Mouse (Mus musculus) c-Kit-positive CD71-positive TER-119-negative erythroid progenitor cells, embryonic 14.5 days (primary cell): ENCODE measurements around the gene Ccm2l.

ENCODE experiments used
- DNase-seq: peaks from one replicate; pipeline ENCODE4 v3.0.0-alpha.2; 2013; ENCODE audit warnings: low read depth

Gene Ccm2l

DNA sequence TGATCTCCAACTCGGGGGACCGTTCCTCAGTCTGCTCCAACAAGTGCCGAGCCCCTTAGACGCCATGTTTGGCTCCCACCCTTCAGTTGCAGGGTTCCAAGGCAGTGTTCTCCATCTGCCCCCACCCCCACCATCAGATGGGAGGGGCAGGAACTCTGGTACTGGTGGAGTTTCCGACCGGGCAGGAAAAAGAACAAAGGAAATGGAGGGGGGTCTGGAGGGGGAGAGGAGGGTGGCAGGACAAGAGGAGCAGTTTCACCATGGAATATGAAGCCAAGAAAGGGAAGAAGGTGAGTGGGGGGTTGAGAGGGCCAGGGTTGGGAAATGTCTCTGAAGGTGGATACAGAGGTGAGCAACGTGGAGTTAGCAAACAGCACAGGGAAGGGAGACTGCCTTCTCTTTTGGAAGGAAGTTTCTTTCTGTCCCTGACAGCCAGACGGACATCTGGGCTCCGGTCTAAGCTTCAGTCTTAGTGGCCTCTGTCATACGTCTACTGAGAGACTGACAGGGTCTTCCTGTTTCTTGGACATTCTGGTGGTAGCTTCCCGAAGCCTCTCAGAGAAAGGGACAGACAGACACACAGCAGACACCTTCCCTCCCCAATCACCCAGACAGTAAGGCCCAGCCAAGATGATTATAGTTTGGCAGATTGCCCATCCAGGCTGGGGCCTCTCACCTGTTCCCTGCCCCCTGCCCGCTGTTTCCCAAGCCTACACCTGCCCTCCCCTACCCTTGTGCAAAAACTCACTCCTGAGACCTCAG, at the start of gene Ccm2l:
Gene Ccm2l (plus strand): TSS at position 209 of the 762 bp plus-strand sequence.
- no peak for DNase-seq

DNA sequence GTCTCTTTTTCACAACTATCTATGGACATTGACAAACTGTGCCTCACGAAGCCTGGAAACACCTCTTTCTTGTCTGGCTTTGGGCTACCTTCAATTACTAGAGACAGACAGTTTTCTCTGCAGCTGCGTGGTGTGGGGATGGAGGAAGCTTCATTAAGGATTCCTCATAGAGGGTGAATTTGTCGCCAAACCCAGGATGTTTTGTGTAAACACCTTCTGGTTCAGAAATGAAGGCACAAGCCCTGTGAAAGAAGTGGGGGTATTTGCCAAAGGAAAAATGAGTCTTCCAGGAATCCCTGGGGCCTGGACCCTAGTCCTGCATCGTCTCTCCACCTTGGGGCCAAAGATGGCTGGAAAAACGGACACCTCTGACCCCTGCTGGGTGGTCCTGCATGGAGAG, 49.0 kb upstream of the Ccm2l start:
- DNase-seq: no peak

DNA sequence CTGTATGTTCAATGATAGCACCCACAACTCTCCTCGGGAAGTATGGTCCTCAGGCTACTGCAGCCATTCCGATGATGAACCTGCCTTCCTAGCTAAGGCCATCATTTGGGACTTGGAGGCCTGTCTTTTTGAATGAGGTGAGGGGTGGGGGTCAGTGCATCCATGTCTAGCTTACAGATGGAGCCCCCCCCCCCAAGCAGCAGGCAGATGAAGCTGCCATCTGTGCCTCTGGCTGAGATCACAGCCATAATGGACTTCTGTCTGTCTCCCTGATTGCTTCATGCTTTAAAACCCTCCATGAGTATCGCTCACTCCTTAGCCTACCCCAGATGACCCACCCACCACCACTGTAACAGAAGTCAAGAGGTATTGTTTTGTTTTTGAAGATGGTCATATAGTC, 46.4 kb upstream of the Ccm2l start:
- no peak for DNase-seq

DNA sequence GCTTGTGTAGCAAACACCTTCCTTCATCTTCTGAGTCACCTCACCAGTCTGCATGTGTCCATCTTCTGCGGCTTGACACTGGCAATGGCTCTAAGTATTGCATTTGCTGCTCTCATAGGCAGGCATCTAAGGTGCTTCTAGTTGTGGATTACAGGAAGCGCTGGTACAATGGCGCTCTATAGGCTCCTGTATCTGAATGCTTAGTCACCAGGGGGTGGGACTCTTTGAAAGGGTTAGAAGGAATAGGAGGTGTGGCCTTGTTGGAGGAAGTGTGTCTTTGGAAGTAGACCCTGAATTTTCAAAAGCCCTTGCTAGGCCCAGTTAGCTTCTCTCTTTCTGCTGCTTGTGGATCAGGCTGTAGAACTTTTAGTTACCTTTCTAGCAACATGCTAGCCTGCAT, 44.6 kb upstream of the Ccm2l start:
- DNase-seq: no peak

DNA sequence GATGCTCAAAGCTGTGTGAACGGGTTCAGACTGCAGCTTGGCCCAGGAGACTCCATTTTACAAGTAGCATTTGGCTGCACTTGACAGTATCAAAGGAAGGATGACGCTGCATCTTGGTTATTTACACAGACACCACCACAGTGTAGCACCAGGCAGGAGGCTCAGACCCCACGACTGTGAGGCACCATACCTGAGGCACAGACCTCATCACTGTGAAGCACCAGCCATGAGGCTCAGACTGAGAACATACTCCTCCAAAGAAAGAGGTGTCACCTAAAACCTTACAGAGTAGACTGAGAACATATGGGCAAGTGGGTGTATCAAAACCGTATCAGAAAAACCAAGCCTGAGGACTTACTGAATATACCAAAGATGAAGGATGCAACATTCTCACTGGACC, 42.9 kb upstream of the Ccm2l start:
- DNase-seq: no peak

DNA sequence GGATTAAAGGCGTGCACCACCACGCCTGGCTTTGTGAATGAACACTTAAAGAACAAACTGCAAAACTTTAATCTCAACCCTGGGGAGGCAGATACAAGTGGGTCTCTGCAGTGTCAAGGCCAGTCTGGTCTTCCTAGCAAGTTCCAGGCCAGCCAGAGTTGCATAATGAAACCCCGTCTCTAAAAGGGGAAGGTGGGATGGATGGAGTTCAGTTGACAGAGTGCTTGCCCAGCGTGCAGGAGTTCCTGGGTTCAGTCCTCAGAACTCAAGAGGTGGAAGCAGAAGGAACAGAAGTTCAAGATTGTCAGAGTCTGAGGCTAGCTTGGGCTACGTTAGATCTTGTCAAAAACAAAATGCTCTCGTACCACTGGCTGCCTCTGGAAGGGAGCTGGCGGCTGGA, 39.7 kb upstream of the Ccm2l start:
- no peak for DNase-seq

DNA sequence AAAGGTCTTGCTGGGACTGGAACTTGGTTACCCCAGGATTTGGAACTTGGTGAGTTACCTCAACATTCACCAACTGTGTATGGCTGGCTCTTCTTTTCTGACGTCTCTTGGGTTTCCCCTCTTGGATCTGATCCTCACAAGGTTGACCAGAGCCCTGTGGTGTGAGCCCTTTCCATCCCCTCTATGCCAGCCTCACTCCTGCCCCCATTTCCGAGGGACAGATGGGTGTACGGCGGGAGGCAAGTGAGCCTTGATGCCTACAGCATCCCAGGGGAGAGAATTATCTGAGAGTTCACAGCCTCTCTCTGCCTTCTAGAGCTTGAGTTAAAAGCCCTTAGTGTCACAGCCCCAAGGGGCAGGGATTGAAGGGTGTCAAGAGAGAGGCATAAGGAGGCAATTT, 38.3 kb upstream of the Ccm2l start:
- DNase-seq: no peak

DNA sequence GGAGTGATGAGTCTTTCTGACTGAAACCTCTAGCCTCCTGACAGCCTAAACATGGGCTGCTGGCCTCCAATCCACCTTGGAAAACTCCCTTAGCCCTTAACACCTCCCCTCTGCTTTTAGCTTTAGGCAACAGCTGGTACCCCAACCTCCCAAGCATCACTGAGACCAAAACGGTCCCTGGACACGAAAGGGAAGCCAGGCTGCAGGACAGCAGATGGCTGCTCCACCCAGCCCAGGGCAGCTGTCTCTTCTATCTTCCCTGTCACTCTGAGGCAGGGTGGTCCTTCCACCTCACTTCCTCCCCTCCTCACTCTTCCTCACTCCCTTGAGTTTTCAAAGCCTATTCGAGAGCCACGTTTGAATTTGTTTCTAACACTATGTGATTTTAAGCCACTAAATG, 35.3 kb upstream of the Ccm2l start:
- no peak for DNase-seq

DNA sequence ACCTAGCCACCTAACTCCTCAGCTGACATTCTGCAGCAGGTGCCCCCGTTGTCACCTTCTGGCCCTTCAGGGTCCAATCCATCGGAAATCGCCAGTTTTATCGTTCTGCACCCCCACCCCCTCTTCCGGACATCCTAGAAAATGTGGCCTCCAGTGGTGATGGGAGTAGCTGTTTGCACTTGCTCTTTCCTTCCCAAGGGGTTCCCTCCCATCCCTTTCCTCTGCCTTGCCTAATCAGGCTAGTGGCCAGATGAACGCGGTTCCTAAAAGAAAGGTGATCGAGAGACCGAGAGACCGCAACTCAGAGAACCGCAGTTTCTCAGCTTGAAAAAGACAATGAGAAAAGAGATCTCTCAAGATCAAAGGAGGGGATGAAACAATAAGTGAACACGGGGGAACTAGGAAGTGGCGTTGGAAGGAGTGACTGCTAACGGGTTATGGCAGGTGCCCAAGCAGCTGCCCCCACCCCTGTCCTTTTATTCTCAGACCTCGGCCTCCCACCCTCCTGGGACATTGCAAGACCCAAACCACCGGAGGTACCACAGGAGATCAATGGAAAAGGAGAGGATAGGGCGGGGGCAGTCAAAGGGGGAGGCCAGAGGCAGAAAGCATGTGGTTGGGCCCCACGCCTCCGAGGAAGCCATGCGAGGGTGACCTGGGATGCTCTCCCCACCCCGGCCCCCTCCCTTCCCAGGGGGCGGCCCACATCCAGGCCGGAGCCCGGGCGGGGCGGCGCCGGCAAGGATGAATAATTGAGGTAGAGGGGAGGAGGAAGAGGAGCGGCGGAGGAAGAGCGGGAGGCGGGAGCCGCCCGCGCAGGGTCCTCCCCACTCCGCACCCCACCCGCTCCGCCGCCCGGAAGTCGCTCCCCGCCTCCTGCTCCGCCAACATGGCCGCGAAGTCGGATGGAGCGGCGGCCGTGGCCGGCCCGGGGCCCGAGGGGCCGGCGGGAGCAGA, 34.4 kb upstream of the Ccm2l start, which contains the start of gene Xkr7:
Gene Xkr7 (plus strand): TSS at position 727 of the 957 bp plus-strand sequence.
- DNase-seq: no peak

DNA sequence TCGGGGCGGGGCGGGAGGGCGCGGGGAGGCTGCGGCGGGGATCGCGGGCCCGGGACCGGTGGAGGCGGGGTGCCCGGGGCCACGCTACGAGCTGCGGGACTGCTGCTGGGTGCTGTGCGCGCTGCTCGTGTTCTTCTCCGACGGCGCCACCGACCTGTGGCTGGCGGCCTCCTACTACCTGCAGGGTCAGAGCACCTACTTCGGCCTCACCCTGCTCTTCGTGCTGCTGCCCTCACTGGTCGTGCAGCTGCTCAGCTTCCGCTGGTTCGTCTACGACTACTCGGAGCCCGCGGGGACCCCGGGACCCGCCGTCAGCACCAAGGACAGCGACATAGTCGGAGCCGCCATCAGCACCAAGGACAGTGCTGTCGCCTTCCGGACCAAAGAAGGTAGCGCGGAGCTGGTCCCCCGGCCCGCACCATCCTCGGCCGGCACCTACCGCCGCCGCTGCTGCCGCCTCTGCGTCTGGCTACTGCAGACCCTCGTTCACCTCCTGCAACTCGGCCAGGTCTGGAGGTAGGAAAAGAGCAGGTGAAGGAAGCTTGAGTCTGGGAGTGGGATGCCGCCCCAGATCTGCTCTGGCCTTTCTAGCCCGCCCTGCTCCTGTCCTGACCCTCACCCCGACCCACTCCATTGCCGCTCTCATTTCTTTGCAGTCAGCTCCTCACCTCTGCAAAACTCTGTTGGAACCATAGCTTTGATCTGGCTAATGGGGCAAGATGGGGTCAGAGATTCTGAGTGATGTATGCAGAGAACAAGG, 33.5 kb upstream of the Ccm2l start:
- DNase-seq: peak; percentile 54

DNA sequence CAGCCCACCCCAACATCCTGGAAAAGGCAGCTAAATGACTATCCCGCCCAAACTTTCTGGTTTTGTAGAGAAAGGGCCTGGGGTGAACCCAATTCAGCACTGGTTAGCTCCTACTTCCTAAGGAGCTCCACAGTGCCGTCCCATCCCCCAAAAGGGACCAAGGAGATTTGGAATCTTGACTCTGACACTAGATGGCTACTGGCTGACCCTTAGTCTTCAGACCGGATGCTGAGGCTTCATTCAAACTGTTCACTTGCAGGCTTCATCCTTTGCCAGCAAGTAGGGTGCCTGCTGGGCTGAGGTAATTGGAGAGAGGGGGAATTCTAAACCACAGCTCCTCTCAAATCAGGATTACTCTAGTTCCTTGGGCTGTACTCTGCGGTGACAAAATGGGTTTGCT, 32.8 kb upstream of the Ccm2l start:
- no peak for DNase-seq

DNA sequence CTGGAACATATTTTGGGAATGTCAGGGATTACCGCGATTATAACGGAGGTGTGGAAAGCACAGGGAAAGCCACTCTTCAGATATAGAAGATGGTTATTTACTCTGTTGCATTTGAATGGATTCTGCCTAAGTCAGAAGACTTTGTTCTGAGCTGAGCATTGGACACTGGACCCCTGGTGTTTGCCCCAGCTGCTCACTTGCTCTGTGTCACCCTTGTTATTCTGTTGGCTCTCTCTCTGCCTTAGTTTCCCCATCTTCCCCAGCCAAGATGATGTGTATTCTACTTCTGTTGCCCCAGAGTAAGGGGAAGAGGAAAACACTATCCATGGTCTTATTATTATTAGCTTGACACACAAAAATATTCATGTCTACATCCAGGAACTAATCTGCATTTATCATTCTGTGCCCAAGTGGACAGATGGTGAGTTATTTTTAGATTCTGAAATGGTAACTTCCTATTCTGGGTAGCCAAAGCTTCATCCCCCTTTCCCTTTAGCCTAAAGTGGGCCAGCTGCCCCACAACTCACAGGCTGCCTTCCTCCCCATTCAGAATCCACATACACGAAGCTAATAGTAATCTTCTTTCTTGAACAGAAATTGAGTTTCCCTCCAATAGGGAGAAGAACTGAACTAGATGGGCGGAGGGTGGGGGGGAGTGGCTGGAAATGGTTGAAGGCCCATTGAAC, 32.1 kb upstream of the Ccm2l start:
- DNase-seq: no peak

DNA sequence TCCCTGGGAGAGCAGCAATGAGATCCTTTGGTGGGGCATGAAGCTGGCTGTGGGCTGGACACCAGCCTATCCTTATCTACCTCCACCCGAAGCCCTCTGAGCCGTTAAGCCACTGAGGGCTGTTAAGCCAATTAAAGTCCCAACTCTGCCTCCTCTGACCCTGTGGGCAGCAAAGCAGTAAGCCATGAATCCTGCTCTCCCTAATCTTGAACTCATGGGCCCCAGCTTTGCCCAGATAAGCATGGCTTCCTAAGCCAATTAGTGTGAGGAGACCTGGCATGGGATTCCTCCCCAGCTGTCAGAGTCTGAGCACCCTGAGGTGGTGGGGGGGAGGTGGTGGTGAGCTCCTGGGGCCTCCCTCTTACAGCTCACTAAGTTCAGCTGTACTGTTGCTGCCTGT, 29.1 kb upstream of the Ccm2l start:
- no peak for DNase-seq

DNA sequence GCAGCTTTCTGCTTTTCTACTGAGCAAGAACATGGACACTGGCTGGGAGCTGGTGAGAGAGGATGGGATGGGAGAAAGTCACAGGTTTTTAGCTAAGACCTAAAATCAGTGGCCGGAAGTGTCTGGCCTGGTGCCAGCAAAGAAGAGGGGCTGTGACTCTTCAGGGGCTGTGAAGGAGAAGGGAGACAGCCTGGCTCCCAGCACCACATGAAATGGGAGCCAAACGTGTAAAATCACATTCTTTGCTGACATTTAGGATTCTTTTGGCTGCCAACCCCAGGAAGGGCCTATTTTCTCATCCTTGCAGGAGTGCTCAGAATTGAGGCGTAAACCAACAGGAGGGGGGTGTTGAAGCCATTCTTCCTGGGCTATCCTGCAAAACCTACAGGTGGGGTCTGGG, 21.9 kb upstream of the Ccm2l start:
- no peak for DNase-seq

DNA sequence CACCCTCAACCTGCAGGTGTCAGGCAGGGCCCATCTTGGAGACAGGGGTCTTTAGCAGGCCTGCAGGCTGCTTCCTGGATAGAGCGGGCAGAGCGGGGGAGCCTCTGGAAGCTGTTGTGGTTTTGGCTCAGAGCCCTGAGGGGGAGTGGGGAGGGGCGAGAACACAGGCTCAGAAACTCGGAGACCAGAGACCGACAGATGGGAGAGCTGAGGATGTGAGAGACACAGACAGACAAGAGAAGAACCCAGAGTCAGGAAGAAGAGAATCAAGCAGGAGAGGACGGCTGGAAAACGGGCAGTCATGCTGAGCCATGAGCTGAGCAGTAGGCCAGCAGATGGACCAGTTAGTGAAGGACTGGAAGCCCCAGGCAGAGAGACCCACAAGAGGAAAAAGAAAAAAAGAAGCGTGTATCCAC, 19.9 kb upstream of the Ccm2l start:
- DNase-seq: no peak

DNA sequence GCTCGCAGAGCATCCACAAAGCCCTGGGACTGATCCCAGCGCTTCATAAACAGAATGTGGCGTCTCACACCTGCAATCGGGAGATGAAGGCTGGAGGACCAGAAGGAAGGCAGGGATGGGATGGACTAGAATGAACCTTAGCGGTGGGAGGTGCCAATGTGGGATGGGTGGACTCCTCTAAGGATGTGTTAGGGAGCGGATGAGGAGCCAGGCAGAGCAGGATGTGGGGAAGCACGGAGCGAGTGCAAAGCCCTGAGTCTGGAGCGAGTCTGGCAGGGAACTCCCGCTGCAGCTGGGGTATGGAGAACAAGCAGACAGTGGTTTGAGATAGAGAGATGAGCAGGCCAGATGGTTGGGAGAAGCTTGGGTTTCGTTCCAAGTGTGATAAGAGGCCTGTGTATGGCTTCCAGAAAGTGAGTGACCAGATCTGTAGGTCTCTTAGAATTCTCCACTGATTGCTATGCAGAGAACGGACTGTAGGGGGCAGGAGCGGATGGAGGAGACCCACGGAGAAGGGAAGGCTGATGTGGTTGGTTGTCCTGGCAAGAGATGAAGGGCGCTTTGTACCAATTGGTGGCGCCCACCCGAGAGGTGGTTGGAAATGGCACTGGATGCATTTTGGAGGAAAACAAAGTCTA, 17.8 kb upstream of the Ccm2l start:
- peak; percentile 16 for DNase-seq

DNA sequence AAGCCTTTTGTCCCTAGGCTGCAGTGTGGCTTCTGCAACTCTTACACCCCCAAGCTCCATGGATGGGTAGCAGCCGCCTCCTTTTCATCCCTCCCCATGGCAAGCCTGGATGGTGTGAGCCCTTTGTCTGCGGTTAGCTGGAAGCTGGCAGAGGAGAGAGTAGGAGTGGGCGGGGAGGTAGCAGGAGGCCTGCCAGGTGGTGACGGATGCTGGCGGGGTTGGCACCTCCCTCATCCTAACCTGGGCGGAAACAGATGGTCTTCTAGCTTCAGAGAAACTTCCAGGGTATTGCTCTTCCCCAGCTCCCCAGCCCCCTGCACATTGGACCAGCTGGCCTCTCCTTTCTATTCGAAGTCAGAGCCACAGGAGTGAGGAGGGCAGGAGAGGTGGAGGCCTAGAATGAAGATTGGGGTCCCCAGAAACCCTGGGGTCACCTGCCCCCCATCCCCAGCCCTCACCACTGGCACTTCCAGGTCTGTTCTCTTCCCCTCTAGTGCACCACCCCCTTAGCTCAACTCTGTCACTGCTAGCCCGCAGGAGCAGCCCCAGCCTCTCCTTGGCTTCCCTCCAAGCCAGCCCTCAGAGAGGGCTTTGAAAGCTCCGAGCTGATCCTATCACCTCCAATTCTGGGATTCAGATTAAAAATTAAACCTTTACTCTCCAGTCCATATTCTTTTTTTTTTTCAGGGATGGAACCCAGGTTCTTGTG, 16.3 kb upstream of the Ccm2l start:
- DNase-seq: no peak

DNA sequence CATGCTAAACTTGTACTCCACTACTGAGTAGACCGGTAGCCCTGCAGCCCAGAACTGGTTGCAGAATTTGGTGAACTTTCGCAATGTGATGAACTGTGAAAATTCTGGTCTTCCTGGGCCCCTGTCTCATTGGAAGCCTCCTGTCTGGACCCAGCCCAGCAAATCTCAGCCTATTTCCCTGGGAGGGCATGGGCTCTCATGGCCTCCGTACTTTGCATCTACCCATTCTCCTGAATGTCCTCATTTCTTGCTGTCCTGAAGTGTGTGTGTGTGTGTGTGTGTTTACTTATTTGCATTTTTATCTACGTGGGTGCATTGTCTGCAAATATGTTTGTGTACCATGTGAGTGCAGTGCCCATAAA, 15.8 kb upstream of the Ccm2l start:
- no peak for DNase-seq

DNA sequence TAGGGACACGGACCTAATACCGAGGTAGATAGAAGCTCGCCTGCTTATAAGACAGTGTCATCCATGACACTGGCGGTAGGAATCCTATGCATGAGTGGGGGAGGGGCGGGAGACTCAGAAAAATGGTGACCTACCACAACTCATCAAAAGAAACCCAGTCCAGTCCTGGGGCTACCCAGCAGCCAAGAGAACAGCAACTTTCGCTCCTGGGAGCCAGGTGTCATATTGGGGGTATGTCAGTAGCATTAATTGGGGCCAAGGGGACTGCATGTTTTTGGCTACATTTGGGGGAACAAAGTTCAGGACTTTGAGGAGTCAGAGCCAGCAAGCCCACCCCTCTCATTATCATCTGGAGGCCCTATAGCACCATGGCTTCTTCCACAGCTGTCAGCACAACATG, 14.7 kb upstream of the Ccm2l start:
- no peak for DNase-seq

DNA sequence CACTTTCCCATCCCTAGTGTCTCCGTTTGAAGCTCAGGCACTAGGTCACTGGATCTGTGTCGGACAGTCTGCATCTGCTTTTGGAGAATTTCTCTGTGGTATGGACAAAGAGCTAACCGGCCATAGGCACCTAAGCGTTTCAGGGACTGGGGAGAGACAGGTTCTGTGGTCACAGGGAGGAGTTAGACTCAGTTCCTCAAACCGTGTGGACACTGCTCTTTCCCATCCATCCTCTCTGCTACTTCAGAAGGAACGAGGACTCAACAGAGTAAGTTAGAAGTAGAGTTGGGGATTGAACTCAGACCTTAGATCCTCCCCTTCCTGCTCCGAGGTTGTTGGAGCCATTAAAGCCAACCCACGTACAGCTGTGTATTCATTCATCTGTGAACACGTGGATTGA, 14.2 kb upstream of the Ccm2l start:
- no peak for DNase-seq
